ENCODE assay signal across 13 mouse cellular contexts in genomic region chr5:12970987-12971386, GRCm38 (mm10).
"Had no signal": no experiment of that assay in that cellular context is flagged by ENCODE, and none has a peak within 500 bp of the region (broad histone marks: within the 10 kb centered on the region; RNA-seq: fewer than 3 reads in every experiment).

No protein-coding gene starts in this region.

- ATAC-seq: midbrain, embryonic 13.5 days had no signal

- H3K9me3 ChIP-seq: limb, embryonic 13.5 days; midbrain, embryonic 13.5 days; stomach, embryonic 15.5 days had no signal

- H3K4me1 ChIP-seq: limb, embryonic 13.5 days; midbrain, embryonic 13.5 days; stomach, embryonic 15.5 days had no signal

- H3K4me2 ChIP-seq: limb, embryonic 13.5 days; midbrain, embryonic 13.5 days; stomach, embryonic 15.5 days had no signal

- DNase-seq: kidney, postnatal 36 days; layer of hippocampus, adult 9-11 months; layer of hippocampus, postnatal 36 days; left cerebral cortex, postnatal 4 days; lung, adult 18-20 months; spleen, adult 18-20 months; thymus, adult 2 months; thymus, postnatal 36 days had no signal

- H3K4me3 ChIP-seq: limb, embryonic 13.5 days; midbrain, embryonic 13.5 days; stomach, embryonic 15.5 days had no signal

- H3K27ac ChIP-seq: kidney, postnatal 0 days; limb, embryonic 13.5 days; liver, embryonic 14.5 days; midbrain, embryonic 13.5 days; stomach, embryonic 15.5 days had no signal

- H3K9ac ChIP-seq: limb, embryonic 13.5 days; liver, embryonic 14.5 days; midbrain, embryonic 13.5 days; stomach, embryonic 15.5 days had no signal

- H3K27me3 ChIP-seq: limb, embryonic 13.5 days; midbrain, embryonic 13.5 days; stomach, embryonic 15.5 days had no signal

- H3K36me3 ChIP-seq: limb, embryonic 13.5 days; midbrain, embryonic 13.5 days; stomach, embryonic 15.5 days had no signal
